Mouse (Mus musculus) left cerebral cortex, adult 11 months (tissue): ENCODE results near the gene Pxdn.

Experiments
- DNase-seq: peaks from one replicate; pipeline ENCODE4 v3.0.0; 2022; ENCODE audit warnings: low spot score

The Pxdn gene

DNA sequence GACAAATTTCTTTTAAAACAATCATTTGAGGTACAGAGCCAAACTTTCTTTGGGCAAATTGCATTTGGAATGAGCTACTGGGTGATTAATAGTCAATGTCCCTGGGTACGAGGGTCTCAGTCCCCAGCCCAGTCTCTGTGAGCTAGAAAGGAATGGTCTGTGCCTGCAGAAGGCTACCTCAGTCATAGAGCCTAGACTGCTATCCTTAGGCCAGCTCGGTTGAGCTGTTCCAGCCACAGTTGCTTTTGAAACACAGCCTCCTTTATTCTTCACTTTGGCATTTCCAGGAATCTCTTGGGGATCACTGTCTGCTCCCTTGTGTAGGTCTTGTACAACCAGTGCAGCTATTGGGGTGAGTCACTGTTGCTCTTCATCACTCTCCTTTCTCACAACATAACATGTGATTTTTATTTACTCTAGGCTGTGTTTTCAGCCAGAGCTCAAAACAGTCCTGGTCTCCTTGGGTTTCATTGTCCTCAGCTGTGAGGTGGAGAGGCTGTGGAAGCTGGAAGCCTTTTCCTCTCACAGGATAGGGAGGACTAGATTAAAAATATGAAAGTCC, 86.9 kb downstream of the Pxdn start:
- DNase-seq = no peak

DNA sequence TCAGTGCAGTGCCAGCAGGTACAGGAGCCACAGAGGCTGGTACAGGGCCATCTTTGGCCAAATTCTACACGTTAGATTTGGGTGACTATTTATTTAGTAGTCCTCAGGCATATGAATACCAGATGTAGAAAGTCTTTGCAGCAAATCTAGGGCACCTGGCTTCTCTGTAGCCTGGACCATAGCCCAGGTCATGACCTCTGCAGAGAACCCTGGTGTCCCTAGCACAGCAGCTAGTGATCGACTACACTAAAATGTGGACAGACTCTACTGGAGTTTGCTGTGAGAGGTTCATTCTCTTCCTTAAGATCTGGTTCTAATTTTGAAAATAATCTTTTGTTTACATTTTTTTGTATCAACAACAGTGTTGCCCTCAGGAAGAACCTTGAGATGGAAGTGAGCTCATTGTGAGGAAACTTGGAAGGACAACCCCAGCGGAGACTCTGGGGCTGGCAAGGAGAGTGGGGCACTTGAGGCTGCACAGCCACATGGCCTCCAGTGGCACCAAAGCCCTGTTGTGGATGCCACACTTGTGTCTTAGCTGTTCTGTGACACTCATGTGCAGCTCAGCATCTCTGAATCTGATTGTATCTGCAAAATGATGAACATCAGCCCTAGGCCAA, 90.4 kb downstream of the Pxdn start:
- DNase-seq = no peak

DNA sequence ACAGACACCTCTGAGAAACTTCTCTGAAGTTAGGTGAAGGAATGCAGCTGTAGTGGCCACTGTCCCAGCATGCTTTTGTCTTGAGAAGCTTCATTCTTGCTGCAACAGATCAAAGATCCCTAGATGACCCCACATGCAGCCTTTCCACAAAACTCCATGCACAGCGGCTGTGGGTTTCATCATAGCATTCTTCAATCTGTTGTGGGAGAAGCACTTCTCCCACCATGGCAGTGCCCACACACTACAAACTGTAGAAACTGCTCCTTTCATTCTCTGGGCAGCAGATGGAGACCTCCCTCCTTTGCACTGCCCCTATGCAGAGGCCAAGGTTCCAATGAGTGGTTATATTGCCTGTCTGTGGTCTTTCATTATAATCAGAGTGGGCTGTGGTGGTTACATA, 91.7 kb downstream of the Pxdn start:
- no peak for DNase-seq

DNA sequence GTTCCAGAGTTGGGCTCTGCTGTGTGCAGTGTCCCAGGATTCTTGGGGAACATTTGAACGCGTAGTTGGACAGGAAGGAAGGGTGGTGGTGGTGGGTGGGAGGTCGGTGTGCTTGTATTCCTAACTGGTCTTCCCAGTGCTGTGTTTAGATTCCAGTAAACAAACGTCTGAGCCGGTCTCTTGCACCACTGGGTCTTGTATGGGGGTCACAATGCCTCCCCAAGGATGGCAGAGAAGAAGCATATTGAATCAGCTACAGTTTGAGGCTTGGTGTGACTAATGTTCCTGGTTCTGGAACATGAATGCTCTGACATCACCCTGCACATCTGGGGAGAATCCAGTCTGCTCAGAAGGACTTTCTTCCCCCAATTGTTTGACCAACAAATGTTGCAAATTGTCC, 93.2 kb downstream of the Pxdn start:
- DNase-seq = no peak

DNA sequence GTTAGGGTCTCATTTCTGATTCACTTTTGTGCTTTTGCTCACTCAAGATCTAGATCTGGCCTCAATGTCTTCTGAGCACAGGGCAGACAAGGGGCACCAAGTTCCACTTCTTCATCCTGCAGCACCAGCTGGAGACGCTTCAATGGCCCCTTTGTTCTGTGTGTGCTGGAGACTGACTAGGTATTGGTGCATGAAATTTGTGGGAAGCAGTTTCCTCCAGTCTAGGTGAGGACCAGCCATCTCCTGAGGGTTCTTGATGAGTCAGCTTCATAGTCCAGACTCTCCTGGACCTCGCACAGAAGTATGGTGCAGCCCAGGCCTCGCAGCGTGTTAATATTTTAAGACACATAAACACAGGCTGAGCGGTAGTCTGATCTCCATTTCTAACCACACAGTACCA, 97.3 kb downstream of the Pxdn start:
- DNase-seq = no peak

DNA sequence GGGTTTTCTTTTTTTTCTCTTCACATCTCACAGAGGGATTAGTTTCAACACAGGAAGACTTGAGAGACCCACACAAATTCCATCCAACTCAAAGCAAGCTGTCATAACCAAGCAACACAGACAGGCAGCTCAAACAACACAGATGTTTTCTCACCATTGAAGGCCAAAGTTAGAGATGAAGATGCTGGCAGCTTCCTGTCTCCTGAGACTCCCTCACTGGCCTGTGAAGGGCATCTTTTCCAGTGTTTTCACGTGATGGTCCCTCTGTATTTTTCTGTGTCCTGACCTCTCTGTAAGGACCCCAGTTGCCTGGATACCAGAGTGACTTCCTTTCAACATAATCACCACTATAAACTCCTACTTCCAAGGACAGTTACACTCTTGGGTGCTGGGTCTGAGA, 98.0 kb downstream of the Pxdn start:
- no peak for DNase-seq

DNA sequence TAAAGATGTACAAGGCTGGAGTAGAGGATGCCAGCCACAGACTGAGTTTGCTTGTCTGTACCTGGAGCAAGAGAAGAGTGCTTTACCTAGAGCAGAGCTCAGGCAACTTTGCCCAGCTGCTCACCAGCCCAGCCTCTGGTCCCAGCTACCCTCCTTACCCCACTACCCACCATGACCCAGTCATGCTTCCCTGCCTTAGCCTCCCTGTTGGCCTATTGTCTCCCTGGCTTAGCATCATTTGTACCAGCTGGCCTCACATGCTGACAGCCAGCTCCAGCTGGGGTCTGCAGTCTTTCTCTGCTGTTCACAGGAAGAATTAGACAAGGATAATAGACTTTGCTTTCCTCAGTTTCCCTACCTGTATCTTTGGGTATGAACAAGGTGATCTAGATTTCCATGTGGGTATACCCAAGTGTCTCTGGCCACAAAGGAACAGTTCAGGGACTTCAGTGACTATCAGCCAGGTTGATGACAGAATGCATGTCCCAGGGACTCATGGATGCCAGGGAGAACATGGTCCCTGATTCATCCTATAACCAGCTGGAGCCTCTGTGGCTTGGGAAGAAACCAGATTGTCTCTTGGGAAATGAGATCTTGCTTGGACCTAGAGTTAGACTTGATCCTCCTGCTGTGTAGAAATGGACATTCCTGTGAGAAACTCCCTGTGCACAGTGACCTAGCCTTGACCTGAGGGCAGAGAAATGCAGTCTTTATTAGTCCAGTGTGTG, 98.6 kb downstream of the Pxdn start:
- DNase-seq = no peak

DNA sequence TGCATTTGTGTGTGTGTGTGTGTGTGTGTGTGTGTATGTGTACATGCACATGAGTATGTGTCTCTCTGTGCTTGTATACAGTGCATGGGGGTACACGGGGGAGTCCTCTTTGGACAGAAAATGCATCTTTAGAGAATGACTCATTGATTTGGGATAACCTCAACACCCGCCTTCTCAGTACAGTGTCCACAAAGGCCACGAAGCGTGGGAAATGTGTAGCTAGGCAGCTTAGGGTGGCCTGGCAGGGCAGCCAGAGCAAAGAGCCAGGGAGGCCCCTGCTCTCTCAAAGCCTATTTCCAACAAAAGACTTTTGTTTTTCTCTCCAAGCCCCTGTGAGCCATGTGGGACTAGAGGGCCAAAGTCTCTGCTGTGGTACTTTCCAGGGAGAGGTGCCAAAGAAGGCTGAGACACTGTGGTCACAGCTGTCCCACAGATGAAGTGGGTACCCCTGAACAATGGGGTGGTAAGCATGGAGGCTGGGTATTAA, 99.2 kb downstream of the Pxdn start:
- no peak for DNase-seq

DNA sequence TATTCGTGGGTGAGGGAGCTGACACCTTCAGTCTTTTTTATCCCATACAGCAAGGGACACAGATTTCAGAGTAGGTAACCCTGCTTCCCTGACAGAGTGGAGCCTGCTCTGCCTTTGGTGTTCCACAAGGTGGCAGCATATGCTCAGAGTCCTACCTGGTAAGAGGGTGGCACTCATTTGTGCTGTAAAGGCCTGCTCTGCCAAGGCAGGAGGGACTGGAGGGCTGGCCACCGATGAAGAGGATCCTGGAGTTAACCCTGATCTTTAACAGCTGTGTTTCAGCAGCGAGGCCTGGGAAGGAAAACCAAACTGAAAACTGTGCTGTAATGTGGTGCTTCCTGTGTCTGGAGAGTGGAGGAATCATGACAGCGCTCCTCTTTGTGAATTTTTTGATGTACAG, 102.2 kb downstream of the Pxdn start:
- no peak for DNase-seq

DNA sequence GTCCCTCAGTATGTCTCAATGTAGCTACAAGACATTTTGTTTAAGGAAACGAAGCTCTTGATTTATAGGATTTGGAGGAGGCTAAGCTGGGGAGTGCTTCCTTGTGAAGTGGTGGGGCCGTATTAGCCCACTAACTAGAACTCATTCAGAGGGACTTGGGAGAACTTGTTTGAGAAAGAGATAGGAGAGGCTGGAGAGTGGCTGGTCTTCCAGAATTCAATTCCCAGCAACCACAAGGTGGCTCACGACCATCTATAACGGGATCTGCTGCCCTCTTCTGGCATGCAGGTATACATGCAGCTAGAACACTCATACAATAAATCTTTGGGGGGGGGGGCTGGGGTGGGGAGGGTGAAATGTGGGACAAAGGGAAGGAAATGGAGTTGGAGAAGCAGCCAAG, 102.7 kb downstream of the Pxdn start:
- DNase-seq = no peak

DNA sequence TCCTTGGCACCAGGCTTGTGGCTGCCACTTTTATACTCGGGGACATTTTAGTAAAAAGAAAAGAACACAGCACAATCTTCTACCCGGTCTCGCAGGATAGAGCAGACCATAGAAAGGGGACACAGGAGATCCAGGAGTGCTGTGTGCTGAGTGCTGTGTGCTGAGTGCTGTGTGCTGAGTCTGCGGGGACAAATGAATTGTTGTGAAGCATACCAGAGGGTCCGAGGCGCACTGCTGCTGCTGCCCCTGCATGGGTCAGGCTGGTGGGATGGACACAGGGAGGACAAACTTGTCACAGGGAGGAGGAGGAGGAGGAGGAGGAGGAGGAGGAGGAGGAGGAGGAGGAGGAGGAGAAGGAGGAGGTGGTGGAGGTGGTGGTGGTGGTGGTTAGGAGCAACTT, 111.4 kb downstream of the Pxdn start:
- DNase-seq = no peak

DNA sequence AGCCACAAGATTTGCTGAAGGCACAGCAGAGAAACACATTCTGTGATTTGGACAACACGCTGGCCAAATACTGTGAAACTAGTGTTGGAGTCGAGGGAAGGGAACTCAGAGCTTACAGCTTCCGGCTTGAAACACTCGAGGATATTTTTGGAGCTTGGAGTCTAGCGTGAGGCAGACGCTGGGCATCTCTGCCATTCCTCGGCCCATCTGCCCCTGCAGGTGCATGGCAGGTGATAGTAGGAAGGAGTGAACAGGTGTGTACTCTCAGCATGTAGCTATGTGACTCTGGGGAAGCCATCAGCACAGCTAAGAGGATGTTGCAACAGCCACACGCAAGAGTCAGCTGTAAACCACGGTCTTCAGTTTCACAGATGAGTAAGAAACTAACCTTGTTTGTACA, 112.4 kb downstream of the Pxdn start:
- no peak for DNase-seq

DNA sequence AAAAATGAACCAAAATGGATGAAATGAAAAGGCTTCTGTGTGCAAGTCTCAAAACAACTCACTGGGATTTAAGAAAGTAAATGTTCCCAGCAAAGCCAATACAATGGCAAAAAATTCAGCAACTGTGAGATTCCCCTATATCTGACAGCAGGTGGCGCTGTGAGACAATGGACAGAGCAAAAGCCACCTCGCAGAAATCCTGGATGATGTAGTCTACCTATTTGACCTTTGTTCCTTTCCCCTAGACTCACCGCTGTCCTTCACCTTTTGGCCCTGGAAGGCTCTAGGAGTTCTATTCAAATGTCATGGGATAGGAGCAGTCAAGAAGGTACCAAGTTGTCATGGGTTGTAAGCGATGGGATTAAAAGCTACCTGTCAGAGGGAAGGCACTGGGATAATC, 112.8 kb downstream of the Pxdn start:
- DNase-seq = no peak

DNA sequence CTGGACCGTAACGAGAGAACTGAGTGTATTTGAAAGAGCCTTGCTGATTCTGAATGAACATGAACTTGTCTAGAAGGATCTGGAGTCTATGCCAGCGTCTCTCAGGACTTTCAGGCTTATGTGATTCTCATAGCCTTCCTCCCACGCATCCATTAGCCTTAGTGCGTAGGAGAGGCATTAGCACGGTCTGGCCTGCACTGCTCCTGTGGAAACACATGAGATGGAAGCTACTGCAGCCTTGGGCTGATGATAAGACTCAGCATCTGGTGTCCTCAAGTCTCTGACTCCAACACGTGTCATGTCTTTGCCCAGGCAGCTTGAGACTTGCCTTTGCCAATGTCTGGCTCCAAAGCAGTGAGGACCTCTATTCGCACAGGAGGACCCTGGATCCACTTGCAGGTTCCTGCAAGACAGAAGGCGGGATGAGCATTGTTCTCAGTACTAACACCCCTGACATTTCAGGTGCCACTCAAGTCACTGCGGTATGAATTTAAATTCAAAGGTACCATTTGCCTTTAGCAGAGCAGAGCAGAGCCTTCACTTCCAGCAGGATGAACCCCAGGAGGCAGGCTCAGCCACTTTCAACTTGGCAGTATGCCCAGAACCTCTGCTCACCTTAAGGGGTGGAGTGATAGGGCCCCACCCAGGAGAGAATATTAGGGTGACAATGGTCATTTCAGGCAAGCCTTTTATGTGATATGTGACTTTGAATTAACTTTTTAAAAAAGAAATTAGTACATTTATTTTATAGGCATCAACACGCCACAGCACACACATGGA, 117.5 kb downstream of the Pxdn start:
- no peak for DNase-seq

DNA sequence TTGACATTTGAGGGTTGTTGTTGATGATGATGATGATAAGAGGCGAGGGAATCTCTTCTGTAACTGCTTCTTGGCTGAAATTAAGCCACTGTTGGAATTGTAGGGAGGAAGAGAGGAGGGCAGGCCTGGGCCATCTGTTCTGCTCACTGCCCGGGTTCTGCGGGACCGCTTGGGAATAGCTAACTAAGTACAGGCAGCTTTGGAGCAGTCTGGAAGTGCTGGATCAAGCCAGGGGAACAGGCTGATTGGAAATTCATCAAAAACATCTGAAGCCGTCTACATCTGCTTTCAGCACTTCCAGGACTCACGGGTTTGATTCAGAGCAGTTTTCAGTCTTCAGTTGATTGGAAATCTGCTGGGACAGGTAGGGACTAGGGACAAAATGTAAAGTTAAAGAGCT, 120.6 kb downstream of the Pxdn start:
- no peak for DNase-seq

DNA sequence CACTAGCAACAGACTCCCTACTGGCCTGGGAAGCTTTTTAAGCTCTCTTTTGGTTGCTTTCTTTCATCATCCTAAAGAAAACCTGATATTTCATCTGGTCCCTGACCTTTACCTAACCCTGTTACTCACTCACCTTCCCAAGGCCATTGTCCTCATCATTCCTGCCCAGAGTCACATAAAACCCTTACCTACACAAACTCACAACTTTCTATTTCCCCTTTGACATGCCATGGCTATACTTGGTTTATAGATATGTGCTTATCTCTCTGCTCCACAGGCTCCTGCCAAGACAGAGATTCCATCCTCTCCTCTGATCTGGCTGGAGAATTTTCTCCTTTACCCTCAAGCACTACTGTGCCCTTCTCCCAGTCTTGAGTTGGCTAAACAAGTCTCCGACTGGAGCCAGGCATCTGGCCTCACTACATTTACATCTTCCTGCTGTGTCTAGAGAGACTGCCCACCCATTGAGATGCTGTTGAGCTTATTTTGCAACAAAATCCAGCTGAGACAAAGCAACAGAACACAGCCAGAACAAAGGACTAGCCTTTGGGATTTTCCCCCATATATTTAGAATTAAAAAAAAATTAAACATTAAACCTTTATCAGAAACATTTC, 124.2 kb downstream of the Pxdn start:
- DNase-seq = no peak

DNA sequence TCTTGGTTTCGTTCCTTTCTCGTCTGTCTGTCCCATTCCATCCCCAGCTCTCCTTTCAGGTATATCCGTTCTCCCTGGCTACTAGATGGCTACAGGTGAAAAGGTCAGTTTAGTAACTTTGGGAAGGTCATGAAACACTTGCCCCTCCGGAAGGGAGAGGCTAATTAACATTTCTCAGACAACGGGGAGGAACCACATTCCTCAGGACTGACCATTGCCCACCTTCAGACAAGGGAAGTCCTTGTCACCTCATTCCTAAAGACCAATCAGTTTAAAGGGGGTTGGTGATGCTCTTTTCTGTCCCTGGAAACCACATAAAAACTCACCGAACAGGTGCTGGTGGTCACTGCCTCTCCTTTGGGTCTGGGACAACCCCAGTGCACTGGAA, 124.7 kb downstream of the Pxdn start:
- no peak for DNase-seq
